Mouse (Mus musculus) subcutaneous adipose tissue, adult 2 months (tissue): ENCODE results near the gene Foxl2. TPM values are rescaled to one million over a fixed set of nuclear protein-coding genes. Genes with fewer than 3 reads are reported as not detected.

Source experiments
- polyA plus RNA-seq: library from polyadenylated mRNA; depleted of rRNA; stranded (reverse); fragments of >200 nt; gene quantifications from 2 replicates; pipeline ENCODE4 v1.2.3, GENCODE M21; 2012; ENCODE audit warnings: low replicate concordance; rRNA removed

Foxl2 gene
- polyA plus RNA-seq = 10.7 TPM in 1 of 2 replicates, not detected in the other

DNA sequence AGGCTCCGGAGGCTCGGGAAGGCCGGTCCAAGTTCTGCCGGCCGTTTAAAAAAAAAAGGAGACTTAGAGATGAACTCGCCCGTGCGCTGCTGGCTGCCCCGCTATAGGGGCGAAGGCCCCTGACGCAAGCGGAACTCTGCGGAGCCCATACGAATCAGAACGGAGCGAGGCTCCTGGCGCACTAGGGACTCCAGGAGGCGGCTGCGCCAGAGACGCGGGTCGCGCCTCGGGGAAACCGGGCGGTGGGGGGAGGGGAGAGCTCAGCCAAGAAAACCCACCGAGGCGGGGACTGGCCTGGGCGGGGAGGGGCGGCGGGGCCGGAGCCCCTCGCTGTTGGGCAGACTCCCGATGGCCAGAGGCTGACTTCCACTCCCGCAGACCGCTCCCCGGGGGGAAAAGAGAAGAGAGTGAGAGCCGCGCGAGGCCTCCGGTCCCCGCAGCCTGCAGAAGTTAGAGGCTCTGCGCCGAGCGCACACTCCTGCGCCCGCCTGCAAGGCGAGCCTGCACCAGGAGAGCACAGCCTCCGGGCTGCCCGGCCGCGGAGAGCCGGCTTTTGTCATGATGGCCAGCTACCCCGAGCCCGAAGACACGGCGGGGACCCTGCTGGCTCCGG is at the start of gene Foxl2:
TSS of gene Foxl2 (plus strand) at position 186 of the 613 bp plus-strand sequence.

GRCm38 (mm10) chr9:98985800-98986475 is 30.9 kb downstream of the Foxl2 start, which contains the start of gene Faim:
Gene Faim (plus strand): TSS chr9:98986373.

Other genes with a start within 250 kb of the Foxl2 start
- not detected in 2 replicates for gene Prr23a1, start 112.8 kb upstream of the Foxl2 start, polyA plus RNA-seq
- gene Prr23a2, start 98.8 kb upstream of the Foxl2 start, polyA plus RNA-seq = not detected in 2 replicates
- gene Prr23a3, start 90.5 kb upstream of the Foxl2 start, polyA plus RNA-seq = not detected in 2 replicates
- gene 7420426K07Rik, start 52.2 kb upstream of the Foxl2 start, polyA plus RNA-seq = not detected in 2 replicates
- 5.0 and 5.6 TPM in 2 replicates for gene Faim, start 31.1 kb downstream of the Foxl2 start, polyA plus RNA-seq
- 0.08 TPM in 1 of 2 replicates, not detected in the other for gene Gm1123, start 80.4 kb downstream of the Foxl2 start, polyA plus RNA-seq
- gene Pik3cb, start 185.3 kb downstream of the Foxl2 start, polyA plus RNA-seq = 9.7 and 13.2 TPM in 2 replicates